Mouse (Mus musculus) liver, embryonic 14.5 days (tissue): ENCODE results near the gene Aagab.

Experiments
- CTCF ChIP-seq: IDR thresholded peaks from 2 replicates; pipeline ENCODE4 v1.5.1; 2016; ENCODE audit warnings: antibody characterized with exemption, low read depth, control low read depth
- EP300 ChIP-seq: IDR thresholded peaks from 2 replicates; pipeline ENCODE4 v1.6.1; 2016; ENCODE audit warnings: antibody characterized with exemption, low read depth

GRCm38 (mm10) chr9:63625090-63625756 is 22.8 kb downstream of the Aagab start:
- TF ChIP-seq CTCF (no peak), EP300 (no peak)
